Mouse (Mus musculus) kidney, embryonic 14.5 days (tissue): ENCODE measurements around the gene Asb7. TPM values are rescaled to one million over a fixed set of nuclear protein-coding genes. Genes with fewer than 3 reads are reported as not detected.

Experiments
- ATAC-seq: fragments of 200-750 bp; cut with Nextera tagmentation; 2 replicates; pipeline ENCODE4 v1.8.0; 2017; ENCODE audit warnings: moderate number of reproducible peaks, mild to moderate bottlenecking, moderate TSS enrichment, moderate library complexity; ENCODE audit not compliant: low FRiP score, low TSS enrichment
- H3K27ac ChIP-seq: fragments of 300-500 bp; sonication (generic); 2 replicates; pipeline ENCODE4 v1.5.1; 2014; ENCODE audit warnings: low read depth, mild to moderate bottlenecking, low read length, moderate library complexity, mixed read lengths
- H3K27me3 ChIP-seq: fragments of 300-500 bp; sonication (generic); 2 replicates; pipeline ENCODE4 v1.6.1; 2014; ENCODE audit warnings: mild to moderate bottlenecking, low read length; ENCODE audit not compliant: control insufficient read depth, insufficient read depth
- H3K36me3 ChIP-seq: fragments of 300-500 bp; sonication (generic); 2 replicates; pipeline ENCODE4 v1.6.1; 2014; ENCODE audit warnings: low read length, mixed read lengths; ENCODE audit not compliant: control insufficient read depth, insufficient read depth
- H3K4me1 ChIP-seq: fragments of 300-500 bp; sonication (generic); 2 replicates; pipeline ENCODE4 v1.6.1; 2014; ENCODE audit warnings: low read length, mixed read lengths; ENCODE audit not compliant: control insufficient read depth, insufficient read depth
- H3K4me2 ChIP-seq: fragments of 300-500 bp; sonication (generic); replicated peaks from 2 replicates; pipeline ENCODE4 v1.6.1; 2014; ENCODE audit warnings: low read depth, mild to moderate bottlenecking, low read length
- H3K4me3 ChIP-seq: fragments of 300-500 bp; sonication (generic); 2 replicates; pipeline ENCODE4 v1.5.1; 2014; ENCODE audit warnings: mild to moderate bottlenecking, low read length
- H3K9ac ChIP-seq: fragments of 300-500 bp; sonication (generic); 2 replicates; pipeline ENCODE4 v1.6.1; 2014; ENCODE audit warnings: low read depth, mild to moderate bottlenecking, low read length, moderate library complexity
- H3K9me3 ChIP-seq: fragments of 300-500 bp; sonication (generic); 2 replicates; pipeline ENCODE4 v1.6.1; 2016; ENCODE audit warnings: low read length; ENCODE audit not compliant: control insufficient read depth
- WGBS: fragments of 180-500 bp; shearing (Covaris S2); extraction: QIAGEN DNeasy Blood & Tissue Kit; methylation state at CpG from one replicate; pipeline ENCODE4 v1.1.7; 2014; 5-methylcytosine and 5-hydroxymethylcytosine counted together
- polyA plus RNA-seq: library from polyadenylated mRNA; unstranded; fragments of >200 nt; fragmentation: Nextera tagmentation; extraction: Ambion mirVana; gene quantifications from 2 replicates; pipeline ENCODE4 v1.2.1, GENCODE M21; 2014

Asb7 gene
- polyA plus RNA-seq, 1 experiment from 2014 or later, result 19.6 TPM

DNA sequence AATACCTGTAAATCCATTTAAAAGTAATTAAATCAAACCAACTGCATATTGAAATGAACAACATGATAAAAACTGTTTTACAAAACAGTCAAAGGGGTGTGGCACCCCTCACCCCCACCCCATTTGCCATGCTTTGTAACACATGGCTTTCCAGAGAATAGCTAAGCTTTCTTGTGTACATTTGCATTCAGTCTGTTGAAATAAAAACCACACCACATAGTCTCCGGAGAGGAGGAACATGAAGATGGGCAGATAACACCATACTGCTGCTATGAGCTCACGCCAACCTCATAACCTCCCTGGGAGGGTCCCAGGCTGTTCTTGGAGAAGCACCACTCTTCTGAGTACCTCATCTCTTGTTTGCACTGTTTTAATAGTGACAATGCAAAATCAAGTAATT, 40.2 kb downstream of the Asb7 start:
- Histone ChIP-seq H3K36me3 (peaks cover 20% of the 10 kb centered on the region), H3K27me3 (no peaks in the 10 kb centered on the region), H3K9ac (no peak overlapping the region), H3K27ac (no peak overlapping the region), H3K9me3 (no peaks in the 10 kb centered on the region), H3K4me2 (no peak overlapping the region), H3K4me3 (no peak overlapping the region), H3K4me1 (no peaks in the 10 kb centered on the region)
- no peak for ATAC-seq
- WGBS, result 86% methylated on average over 2 of the region's 2 CpGs

DNA sequence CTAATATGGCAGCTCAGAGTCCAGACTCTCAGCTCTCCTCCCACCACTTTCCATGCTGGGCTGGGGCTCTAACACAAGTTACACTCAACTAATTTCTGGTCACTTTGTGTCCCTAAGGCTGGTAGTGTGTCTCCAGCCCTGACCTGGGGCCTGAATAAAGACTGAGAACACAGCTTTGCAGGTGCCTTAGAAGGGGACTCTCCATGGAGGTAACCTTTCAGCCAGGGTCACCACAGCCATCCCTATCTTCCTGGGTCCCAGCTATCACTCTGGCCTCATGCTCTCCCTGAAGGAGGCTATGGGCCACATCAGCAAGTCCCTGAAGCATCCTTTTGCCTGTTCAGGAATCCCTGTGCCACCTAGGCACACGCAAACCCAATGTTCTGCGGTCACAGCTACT, 43.7 kb downstream of the Asb7 start:
- Histone ChIP-seq H3K36me3 (peaks cover 20% of the 10 kb centered on the region), H3K27ac (no peak overlapping the region), H3K9me3 (no peaks in the 10 kb centered on the region), H3K4me2 (no peak overlapping the region), H3K9ac (no peak overlapping the region), H3K4me3 (no peak overlapping the region), H3K27me3 (no peaks in the 10 kb centered on the region), H3K4me1 (no peaks in the 10 kb centered on the region)
- WGBS, result 98% methylated on average over 2 of the region's 2 CpGs
- ATAC-seq, result no peak

DNA sequence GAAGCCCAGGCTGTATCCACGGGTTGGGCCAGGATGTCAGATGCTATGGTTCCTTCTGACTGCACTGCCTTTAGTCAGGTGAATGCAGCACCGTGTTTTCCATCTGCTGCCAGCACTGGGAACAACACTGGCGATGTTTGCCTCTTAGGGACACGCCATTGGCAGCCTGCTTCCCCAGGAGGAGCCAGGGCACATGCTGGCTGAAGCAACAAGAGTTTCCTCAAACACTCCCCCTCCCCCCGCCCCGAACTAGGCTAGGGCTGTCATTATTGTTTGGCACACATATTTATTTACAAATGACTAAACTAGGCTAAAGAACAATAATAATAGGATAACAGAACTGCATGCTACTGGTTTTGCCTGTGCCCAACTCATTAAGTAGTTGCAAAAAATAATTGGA, 56.0 kb downstream of the Asb7 start:
- Histone ChIP-seq H3K27me3 (no peaks in the 10 kb centered on the region), H3K4me1 (no peaks in the 10 kb centered on the region), H3K27ac (no peak overlapping the region), H3K9ac (no peak overlapping the region), H3K9me3 (no peaks in the 10 kb centered on the region), H3K4me2 (no peak overlapping the region), H3K4me3 (no peak overlapping the region), H3K36me3 (no peaks in the 10 kb centered on the region)
- WGBS, result 78% methylated on average over 6 of the region's 6 CpGs
- no peak for ATAC-seq

DNA sequence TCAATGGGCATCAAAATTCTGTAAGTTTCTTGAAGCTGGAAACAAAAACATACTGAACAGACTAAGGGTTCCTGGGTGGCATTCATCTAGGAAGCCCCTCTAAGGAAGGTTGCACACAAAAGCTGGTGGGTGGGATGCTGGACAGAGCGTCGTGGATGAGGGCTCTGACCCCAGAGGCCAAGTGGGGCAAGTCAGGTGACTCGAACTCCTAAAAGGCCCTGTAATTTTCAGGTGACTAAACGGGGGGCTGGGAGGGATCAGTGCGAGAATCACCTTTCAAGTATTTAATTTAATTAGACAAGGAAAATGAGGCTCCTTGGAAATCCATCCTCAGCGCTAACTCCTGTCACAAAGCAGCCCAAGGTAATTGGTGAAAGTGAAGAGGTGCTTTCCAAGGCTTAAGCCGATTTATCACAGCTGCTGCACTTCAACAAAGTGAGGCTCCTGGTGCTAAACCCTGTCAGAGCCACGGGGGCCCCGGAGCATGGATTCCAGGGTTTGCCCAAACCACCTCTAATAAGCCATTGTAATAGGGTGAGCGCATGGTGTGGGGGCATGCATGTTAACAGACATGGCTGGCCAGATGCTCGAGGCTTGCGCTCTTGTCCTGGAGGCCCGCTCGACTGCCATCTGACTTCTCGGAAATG, 59.1 kb downstream of the Asb7 start:
- 61% methylated on average over 15 of the region's 15 CpGs for WGBS
- H3K4me2 ChIP-seq, result no peak overlapping the region
- no peak overlapping the region for H3K4me3 ChIP-seq
- H3K9ac ChIP-seq, result no peak overlapping the region
- no peaks in the 10 kb centered on the region for H3K9me3 ChIP-seq
- H3K27me3 ChIP-seq, result no peaks in the 10 kb centered on the region
- no peak for ATAC-seq
- H3K36me3 ChIP-seq, result no peaks in the 10 kb centered on the region
- no peak overlapping the region for H3K27ac ChIP-seq
- H3K4me1 ChIP-seq, result no peaks in the 10 kb centered on the region

DNA sequence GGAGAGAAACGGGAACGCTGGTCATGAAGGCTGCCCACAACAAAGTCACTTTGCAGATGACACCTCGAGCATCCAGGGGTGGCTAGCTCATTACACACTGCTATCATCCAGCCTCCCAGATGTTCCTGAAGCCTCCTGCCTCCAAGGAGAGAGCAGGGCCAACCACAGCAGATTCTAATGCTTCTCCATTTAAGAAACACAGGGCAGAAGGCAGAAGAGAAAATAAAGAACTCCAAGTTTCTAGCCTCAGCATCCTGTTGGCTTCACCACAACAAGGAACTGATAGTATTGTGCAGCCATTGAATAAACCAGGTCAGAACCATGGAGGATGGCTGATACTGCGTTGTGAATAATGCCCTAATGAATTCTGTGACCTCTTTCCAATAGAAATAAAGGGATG, 60.0 kb downstream of the Asb7 start:
- Histone ChIP-seq H3K27ac (no peak overlapping the region), H3K4me2 (no peak overlapping the region), H3K36me3 (no peaks in the 10 kb centered on the region), H3K9ac (no peak overlapping the region), H3K4me3 (no peak overlapping the region), H3K4me1 (no peaks in the 10 kb centered on the region), H3K9me3 (no peaks in the 10 kb centered on the region), H3K27me3 (no peaks in the 10 kb centered on the region)
- no peak for ATAC-seq
- WGBS, result 71% methylated on average over 4 of the region's 4 CpGs

DNA sequence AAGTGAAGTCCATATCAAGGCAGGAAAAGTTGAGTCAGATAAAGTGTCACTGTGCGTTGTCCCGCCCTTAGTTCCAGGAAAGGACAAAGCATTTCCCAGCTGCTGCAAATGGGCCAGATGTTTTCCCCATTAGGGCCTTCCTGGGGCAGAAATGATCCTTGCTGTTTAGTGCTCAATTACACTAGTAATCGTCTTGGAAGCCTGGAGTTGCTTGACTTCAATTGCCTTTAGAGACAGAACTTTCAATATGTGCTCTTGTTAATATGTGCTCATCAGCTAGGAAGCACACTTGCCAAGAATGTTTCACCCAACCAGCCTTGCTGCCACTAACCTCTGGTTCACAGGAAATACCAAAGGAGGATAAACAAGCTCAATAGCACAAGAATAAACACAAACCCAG, 66.0 kb downstream of the Asb7 start:
- H3K36me3 ChIP-seq, result no peaks in the 10 kb centered on the region
- no peak overlapping the region for H3K4me3 ChIP-seq
- H3K4me1 ChIP-seq, result no peaks in the 10 kb centered on the region
- no peaks in the 10 kb centered on the region for H3K27me3 ChIP-seq
- ATAC-seq, result no peak
- H3K27ac ChIP-seq, result no peak overlapping the region
- H3K4me2 ChIP-seq, result no peak overlapping the region
- WGBS, result 41% methylated on average over 3 of the region's 3 CpGs
- no peak overlapping the region for H3K9ac ChIP-seq
- H3K9me3 ChIP-seq, result no peaks in the 10 kb centered on the region

DNA sequence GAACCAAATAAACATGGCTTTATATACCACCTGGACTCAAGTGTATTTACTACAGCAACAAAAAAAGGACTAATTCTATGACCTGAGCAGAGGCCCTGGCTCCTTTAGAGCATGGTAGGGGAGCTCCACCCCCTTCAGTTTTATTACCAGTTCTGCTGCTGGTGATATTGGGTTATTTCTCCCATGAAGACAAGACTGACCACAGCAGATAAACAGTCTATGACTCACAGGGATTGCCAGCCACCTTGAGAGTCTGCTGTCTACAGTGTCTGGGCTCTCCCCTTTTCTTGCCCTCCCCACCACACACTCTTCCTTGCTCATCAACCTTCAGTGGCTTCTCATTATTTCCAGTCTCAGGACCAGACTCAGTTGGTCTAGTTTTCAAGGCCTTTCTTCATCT, 87.5 kb downstream of the Asb7 start:
- Histone ChIP-seq H3K9ac (no peak overlapping the region), H3K36me3 (no peaks in the 10 kb centered on the region), H3K4me3 (no peak overlapping the region), H3K4me1 (no peaks in the 10 kb centered on the region), H3K4me2 (no peak overlapping the region), H3K27me3 (no peaks in the 10 kb centered on the region), H3K9me3 (no peaks in the 10 kb centered on the region), H3K27ac (no peak overlapping the region)
- no peak for ATAC-seq

DNA sequence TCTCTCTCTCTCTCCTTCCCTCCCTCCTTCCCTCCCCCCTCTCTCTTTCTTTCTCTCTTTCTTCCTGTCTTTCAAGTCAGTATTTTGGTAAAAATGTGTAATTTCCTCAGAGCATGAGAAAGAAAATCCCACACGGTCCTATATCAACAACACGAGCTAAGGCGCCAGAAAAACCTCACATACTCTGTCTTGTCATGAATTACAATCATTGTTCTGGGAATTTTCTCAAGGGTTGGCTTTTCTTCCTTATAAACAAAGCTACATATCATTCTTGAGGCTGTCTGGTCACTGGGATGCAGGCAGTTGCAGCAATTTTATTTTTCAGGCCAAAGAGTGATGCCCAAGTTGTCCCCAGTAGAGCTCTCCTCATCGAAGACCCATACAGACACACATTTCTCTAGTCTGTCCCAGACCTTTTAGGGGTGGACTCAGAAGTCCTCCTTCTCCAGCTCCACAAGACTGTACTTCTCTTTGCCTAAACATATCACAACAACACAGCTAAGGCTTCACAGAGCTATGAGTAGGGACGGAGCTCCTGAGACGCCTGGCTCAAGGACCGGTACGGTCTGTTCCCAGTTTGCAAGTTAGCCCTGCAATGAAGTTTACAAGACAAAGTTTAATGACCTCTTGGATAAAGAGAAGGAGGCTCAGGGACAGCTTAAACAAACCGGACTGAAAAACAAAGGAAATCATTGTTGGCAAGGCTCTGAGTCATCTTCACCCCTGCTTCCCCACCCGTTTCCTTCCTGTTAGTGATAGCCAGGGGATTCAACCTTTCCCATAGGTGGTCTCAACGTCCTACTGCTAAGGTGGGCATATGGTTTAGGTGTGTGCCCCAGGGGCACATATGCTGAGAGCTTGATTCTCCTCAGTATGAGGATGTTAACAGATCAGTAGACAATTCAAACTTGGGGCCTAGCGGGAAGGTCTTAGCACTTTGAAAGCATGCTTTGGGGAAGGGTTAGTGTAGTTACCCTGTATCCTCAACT, 88.5 kb downstream of the Asb7 start:
- Histone ChIP-seq H3K4me2 (no peak overlapping the region), H3K4me3 (no peak overlapping the region), H3K27me3 (no peaks in the 10 kb centered on the region), H3K27ac (no peak overlapping the region), H3K9ac (no peak overlapping the region), H3K36me3 (no peaks in the 10 kb centered on the region), H3K4me1 (no peaks in the 10 kb centered on the region), H3K9me3 (no peaks in the 10 kb centered on the region)
- ATAC-seq, result no peak
- 64% methylated on average over 12 of the region's 12 CpGs for WGBS

DNA sequence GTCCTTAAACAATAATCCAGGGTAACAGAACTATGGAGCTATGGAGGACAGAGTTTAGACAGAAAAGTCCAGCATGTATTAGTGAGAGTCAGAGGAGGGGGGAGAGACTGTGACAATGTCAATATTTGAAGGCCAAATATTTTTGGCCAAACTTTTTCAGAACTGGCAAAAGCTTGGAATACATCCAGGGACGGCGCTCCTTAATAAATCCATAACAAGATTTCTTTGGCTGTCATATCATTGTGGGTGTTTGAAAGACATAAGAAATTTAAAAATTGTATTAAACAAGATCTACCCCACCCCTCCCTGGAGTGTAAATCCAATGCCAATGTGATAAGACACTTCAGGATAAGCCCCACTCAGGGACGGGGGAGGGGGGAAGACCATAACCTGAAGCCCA, 89.3 kb downstream of the Asb7 start:
- Histone ChIP-seq H3K36me3 (no peaks in the 10 kb centered on the region), H3K4me1 (no peaks in the 10 kb centered on the region), H3K27me3 (no peaks in the 10 kb centered on the region), H3K4me2 (no peak overlapping the region), H3K4me3 (no peak overlapping the region), H3K9me3 (no peaks in the 10 kb centered on the region), H3K9ac (no peak overlapping the region), H3K27ac (no peak overlapping the region)
- WGBS, result 87% methylated on average over 3 of the region's 3 CpGs
- no peak for ATAC-seq
